Mouse (Mus musculus) liver, adult 2 months (tissue): Measurements from ENCODE around the gene Esrp2. TPM values are rescaled to one million over a fixed set of nuclear protein-coding genes. Genes with fewer than 3 reads are reported as not detected.

ENCODE experiments used
- DNase-seq: peaks from one replicate; pipeline ENCODE4 v3.0.0-alpha.2; 2011; ENCODE audit warnings: low read depth, low spot score; ENCODE audit errors: extremely low read depth
- H3K27ac ChIP-seq: fragments of 200-500 bp; replicated peaks from 2 replicates; pipeline ENCODE4 v1.5.1; 2012; ENCODE audit warnings: low read depth, mild to moderate bottlenecking, control low read depth, inconsistent platforms, low read length; ENCODE audit not compliant: insufficient read depth
- H3K27me3 ChIP-seq: fragments of 200-500 bp; 2 replicates; pipeline ENCODE4 v1.6.1; 2012; ENCODE audit warnings: mild to moderate bottlenecking, moderate library complexity, low read length, inconsistent platforms; ENCODE audit not compliant: control insufficient read depth, insufficient read depth
- H3K36me3 ChIP-seq: fragments of 200-500 bp; 2 replicates; pipeline ENCODE4 v1.6.1; 2012; ENCODE audit warnings: low read length, inconsistent platforms; ENCODE audit not compliant: control insufficient read depth, insufficient read depth
- H3K4me1 ChIP-seq: fragments of 200-500 bp; 2 replicates; pipeline ENCODE4 v1.6.1; 2011; ENCODE audit warnings: low read length; ENCODE audit not compliant: control insufficient read depth, insufficient read depth
- H3K4me3 ChIP-seq: fragments of 200-500 bp; 2 replicates; pipeline ENCODE4 v1.5.1; 2011; ENCODE audit warnings: low read depth, mild to moderate bottlenecking, control low read depth, low read length, moderate library complexity; ENCODE audit not compliant: insufficient read depth
- H3K79me2 ChIP-seq: fragments of 200-500 bp; 2 replicates; pipeline ENCODE4 v1.6.1; 2012; ENCODE audit warnings: inconsistent platforms, mild to moderate bottlenecking, low read length, moderate library complexity; ENCODE audit not compliant: control insufficient read depth, insufficient read depth
- H3K9ac ChIP-seq: fragments of 200-500 bp; 2 replicates; pipeline ENCODE4 v1.6.1; 2012; ENCODE audit warnings: low read depth, mild to moderate bottlenecking, control low read depth, inconsistent platforms, low read length
- CTCF ChIP-seq: fragments of 200-500 bp; IDR thresholded peaks from 2 replicates; pipeline ENCODE4 v1.5.1; 2011; ENCODE audit warnings: low read depth, low read length, control low read depth
- POLR2A ChIP-seq: fragments of 200-500 bp; IDR thresholded peaks from 2 replicates; pipeline ENCODE4 v1.6.1; 2011; ENCODE audit warnings: low read length, control low read depth; ENCODE audit not compliant: insufficient read depth; ENCODE audit errors: extremely low read depth
- WGBS: fragments of 180-500 bp; shearing (Covaris S2); methylation state at CpG from one replicate; pipeline ENCODE4 v1.1.7; 2018; 5-methylcytosine and 5-hydroxymethylcytosine counted together
- polyA plus RNA-seq: library from polyadenylated mRNA; depleted of rRNA; stranded (reverse); fragments of >200 nt; gene quantifications from 2 replicates; pipeline ENCODE4 v1.2.3, GENCODE M21; 2012; rRNA removed
- total RNA-seq: library from RNA; depleted of rRNA; stranded (reverse); fragments of >200 nt; gene quantifications from 2 replicates; pipeline ENCODE4 v1.2.3, GENCODE M21; 2014; rRNA removed

Esrp2 gene
- total and polyA plus RNA-seq, 2 experiments: 43.6 to 86.2 TPM

GRCm38 (mm10) chr8:106102321-106102720, 34.5 kb downstream of the Esrp2 start:
- H3K27me3 ChIP-seq: no peaks in the 10 kb centered on the region
- no peaks in the 10 kb centered on the region; the same call in 1 of the 2 replicates for H3K79me2 ChIP-seq
- peaks cover 3% of the 10 kb centered on the region for H3K4me1 ChIP-seq
- 93% methylated on average over 4 of the region's 4 CpGs for WGBS
- H3K4me3 ChIP-seq: no peak overlapping the region
- H3K27ac ChIP-seq: no peak overlapping the region
- TF ChIP-seq CTCF (no peak), POLR2A (no peak)
- H3K36me3 ChIP-seq: peaks cover 27% of the 10 kb centered on the region
- no peak for DNase-seq
- no peak overlapping the region for H3K9ac ChIP-seq

Other genes with a start within 250 kb of the Esrp2 start
- gene Nrn1l, start 243.4 kb downstream of the Esrp2 start, total RNA-seq: not detected in 2 replicates
- 0.35 and 1.5 TPM in 2 replicates for gene Nrn1l, start 243.4 kb downstream of the Esrp2 start, polyA plus RNA-seq
- 19.0 and 20.1 TPM in 2 replicates for gene Pskh1, start 236.5 kb downstream of the Esrp2 start, total RNA-seq
- gene Pskh1, start 236.5 kb downstream of the Esrp2 start, polyA plus RNA-seq: 35.9 and 37.9 TPM in 2 replicates
- 8.5 and 59.0 TPM in 2 replicates for gene Ctrl, start 203.1 kb downstream of the Esrp2 start, total RNA-seq
- 1.6 and 2.0 TPM in 2 replicates for gene Ctrl, start 203.1 kb downstream of the Esrp2 start, polyA plus RNA-seq
- gene Psmb10, start 198.5 kb downstream of the Esrp2 start, total RNA-seq: 86.8 and 109 TPM in 2 replicates
- 122 and 139 TPM in 2 replicates for gene Psmb10, start 198.5 kb downstream of the Esrp2 start, polyA plus RNA-seq
- 215 and 324 TPM in 2 replicates for gene Lcat, start 193.6 kb downstream of the Esrp2 start, total RNA-seq
- gene Lcat, start 193.6 kb downstream of the Esrp2 start, polyA plus RNA-seq: 919 and 969 TPM in 2 replicates
- gene Slc12a4, start 170.9 kb downstream of the Esrp2 start, total RNA-seq: 10.8 and 14.2 TPM in 2 replicates
- 10.7 and 16.0 TPM in 2 replicates for gene Slc12a4, start 170.9 kb downstream of the Esrp2 start, polyA plus RNA-seq
- not detected in 2 replicates for gene Dpep3, start 157.5 kb downstream of the Esrp2 start, total RNA-seq
- not detected in 2 replicates for gene Dpep3, start 157.5 kb downstream of the Esrp2 start, polyA plus RNA-seq
- gene Dus2, start 145.6 kb downstream of the Esrp2 start, total RNA-seq: 5.7 and 6.8 TPM in 2 replicates
- gene Dus2, start 145.6 kb downstream of the Esrp2 start, polyA plus RNA-seq: 5.6 and 7.1 TPM in 2 replicates
- gene Dpep2nb, start 131.0 kb downstream of the Esrp2 start, total RNA-seq: not detected in 2 replicates
- gene Dpep2nb, start 131.0 kb downstream of the Esrp2 start, polyA plus RNA-seq: not detected in 2 replicates
- gene Ddx28, start 125.1 kb downstream of the Esrp2 start, total RNA-seq: 10.3 and 12.2 TPM in 2 replicates
- gene Ddx28, start 125.1 kb downstream of the Esrp2 start, polyA plus RNA-seq: 9.6 and 10.6 TPM in 2 replicates
- gene Nfatc3, start 78.1 kb downstream of the Esrp2 start, total RNA-seq: 8.5 and 10.8 TPM in 2 replicates
- gene Nfatc3, start 78.1 kb downstream of the Esrp2 start, polyA plus RNA-seq: 10.6 and 13.3 TPM in 2 replicates
- 11.3 and 12.5 TPM in 2 replicates for gene Pla2g15, start 13.4 kb upstream of the Esrp2 start, total RNA-seq
- gene Pla2g15, start 13.4 kb upstream of the Esrp2 start, polyA plus RNA-seq: 8.7 and 10.6 TPM in 2 replicates
- 0.09 and 0.27 TPM in 2 replicates for gene Slc7a6, start 31.9 kb upstream of the Esrp2 start, total RNA-seq
- 0.21 and 0.91 TPM in 2 replicates for gene Slc7a6, start 31.9 kb upstream of the Esrp2 start, polyA plus RNA-seq
- 21.9 and 23.0 TPM in 2 replicates for gene Slc7a6os, start 74.0 kb upstream of the Esrp2 start, total RNA-seq
- gene Slc7a6os, start 74.0 kb upstream of the Esrp2 start, polyA plus RNA-seq: 8.3 and 11.0 TPM in 2 replicates
- gene Prmt7, start 74.0 kb upstream of the Esrp2 start, total RNA-seq: 9.7 and 9.9 TPM in 2 replicates
- gene Prmt7, start 74.0 kb upstream of the Esrp2 start, polyA plus RNA-seq: 8.8 and 12.0 TPM in 2 replicates
- 1.3 and 1.8 TPM in 2 replicates for gene Smpd3, start 201.0 kb upstream of the Esrp2 start, total RNA-seq
- 0.45 and 0.71 TPM in 2 replicates for gene Smpd3, start 201.0 kb upstream of the Esrp2 start, polyA plus RNA-seq